Mouse (Mus musculus) c-Kit-negative CD71-positive TER-119-positive erythroid progenitor cells, embryonic 14.5 days (primary cell): ENCODE measurements around the gene Pabpn1.
"Not testable (repeated sequence)": the region's sequence is repeated elsewhere in the genome, so short reads cannot be mapped to it uniquely, and the experiment has no call there.

Experiments
- DNase-seq: peaks from one replicate; pipeline ENCODE4 v3.0.0-alpha.2; 2013; ENCODE audit warnings: low read depth, low spot score

Pabpn1 gene

DNA sequence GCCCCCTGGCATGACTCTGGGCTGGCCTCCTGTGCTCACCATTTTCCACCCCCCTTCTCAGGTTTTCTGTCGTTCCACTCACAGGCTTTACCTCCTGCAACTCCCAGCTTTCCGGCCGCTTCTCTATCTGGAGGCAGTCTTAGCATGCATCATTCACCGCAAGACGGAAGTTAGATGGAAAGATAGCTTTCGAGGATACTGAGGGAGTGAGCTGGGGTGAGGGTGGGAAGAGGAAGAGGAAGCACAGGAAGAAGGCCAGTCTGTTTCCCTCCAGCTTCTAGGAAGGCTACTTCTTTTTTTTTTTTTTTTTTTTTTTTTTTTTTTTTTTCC is 44.5 kb downstream of the Pabpn1 start:
- DNase-seq: no peak

DNA sequence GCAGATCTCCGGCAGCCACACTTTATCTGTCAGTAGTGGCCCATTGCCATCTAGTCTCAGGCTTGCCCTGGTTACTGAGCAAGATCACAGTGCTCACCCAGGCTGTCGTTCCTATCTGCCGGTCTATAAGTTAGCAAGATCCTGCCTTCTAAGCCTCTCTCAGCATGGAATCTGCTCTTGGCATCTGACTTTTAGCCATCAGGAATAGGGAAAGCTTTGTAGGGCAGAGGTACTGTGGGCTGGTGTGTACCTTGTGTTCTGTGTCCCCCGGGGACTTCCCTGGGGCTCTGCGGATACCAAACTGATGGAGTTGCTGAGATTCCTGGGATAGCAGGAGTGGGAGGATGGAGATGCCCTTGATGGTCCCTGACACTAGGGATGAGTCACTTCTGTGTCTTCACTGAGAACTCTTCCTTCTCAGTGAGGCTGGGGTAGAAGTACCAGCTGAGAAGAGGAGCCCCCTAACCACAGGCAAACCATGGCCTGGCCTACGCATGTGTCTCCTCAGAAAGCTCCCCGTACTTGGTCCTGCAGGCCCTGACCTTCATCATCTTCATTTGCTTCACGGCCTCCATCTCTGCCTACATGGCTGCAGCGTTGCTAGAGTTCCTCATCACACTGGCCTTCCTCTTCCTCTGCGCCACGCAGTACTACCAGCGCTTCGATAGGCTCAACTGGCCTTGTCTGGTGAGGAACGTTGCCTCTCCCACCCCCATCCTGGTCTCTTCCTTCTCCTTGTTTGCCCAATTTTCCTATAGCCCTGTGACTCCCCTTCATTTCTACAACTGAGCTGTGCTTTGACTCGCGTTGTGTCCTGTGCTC is 45.3 kb downstream of the Pabpn1 start:
- no peak for DNase-seq

DNA sequence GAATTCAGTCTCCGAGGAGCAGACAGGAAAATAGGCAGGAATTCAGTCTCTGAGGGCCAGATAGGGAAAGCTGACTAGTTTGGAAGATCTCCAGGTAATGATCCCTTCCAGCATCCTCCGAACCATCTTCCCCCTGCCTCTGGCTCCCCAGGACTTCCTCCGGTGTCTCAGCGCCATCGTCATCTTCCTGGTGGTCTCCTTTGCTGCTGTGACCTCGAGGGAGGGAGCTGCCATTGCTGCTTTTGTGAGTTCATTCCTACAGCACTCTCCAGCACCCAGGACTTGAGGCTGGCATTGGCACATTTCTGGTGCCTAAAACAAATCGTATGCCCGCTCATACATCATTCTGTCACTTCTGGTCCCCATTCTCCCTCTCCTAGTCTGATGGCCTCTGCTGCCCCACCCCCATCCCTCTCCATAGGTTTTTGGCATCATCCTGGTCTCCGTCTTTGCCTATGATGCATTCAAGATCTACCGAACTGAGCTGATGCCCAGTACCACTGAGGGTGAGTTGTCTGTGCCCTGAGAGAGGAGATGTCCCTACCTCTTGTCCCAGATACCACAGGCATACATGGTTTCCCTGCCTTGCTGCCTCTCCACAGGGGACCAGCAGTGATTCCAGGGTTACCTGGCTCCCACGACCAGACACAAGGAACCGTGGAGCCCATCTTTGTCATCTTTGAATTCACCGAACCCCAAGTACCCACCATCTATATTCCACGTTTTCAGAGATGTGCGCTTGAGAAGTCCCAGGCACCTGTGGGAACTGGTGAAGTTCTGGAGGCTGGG is 46.3 kb downstream of the Pabpn1 start:
- no peak for DNase-seq

DNA sequence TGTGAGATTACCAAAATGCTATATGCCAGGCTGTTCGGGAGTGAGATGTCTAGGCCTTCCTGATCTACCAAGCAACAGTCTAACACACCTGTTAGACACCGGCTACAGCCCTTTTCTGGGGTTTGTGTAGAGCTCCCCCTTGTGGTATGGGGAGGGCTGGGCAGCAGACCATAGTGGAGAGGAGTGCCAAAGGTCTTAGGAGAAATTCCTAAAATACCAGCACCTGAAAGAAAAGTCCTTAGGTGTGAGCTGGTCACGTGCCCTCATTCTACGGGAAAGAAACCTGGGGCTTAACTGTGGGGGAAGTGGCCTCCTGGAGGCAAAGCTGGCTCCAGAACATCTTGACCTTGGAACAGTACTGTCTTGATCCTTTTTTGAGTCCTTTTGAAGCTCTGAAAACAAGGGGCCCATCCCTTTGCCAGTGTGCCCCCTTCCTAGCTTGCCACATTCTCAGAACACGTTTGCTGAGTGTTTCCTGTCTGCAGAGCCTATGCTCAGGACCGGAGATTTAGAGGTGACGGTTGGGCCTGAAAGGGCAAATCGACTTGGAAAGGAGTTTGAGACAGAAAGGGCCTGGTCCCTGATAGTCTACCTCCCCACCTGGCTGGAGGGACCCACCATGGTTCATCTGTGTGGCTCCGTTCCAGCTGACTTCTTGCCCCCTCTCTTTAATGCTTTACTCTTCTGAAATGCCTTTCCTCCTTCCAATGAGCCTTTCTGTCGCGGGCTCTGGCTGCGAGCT is 47.3 kb downstream of the Pabpn1 start:
- DNase-seq: peak; percentile 20

DNA sequence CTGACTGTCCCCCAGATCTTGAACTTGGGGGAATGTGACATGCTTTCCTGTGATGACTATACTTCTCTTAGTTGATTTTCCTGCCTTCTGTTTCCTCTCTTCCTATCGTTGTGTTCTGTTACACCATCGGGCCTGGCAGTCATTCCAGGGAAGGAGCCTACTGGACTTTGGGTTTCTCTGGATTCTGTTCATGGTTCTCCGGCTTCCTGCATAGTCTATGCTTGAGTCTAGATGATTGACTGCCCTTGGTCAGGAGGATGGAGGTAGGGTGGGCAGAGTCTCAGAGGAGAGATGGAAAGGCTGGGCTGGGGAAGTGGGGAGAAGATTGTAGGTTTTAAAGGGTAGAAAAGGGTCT is 47.9 kb downstream of the Pabpn1 start:
- no peak for DNase-seq

DNA sequence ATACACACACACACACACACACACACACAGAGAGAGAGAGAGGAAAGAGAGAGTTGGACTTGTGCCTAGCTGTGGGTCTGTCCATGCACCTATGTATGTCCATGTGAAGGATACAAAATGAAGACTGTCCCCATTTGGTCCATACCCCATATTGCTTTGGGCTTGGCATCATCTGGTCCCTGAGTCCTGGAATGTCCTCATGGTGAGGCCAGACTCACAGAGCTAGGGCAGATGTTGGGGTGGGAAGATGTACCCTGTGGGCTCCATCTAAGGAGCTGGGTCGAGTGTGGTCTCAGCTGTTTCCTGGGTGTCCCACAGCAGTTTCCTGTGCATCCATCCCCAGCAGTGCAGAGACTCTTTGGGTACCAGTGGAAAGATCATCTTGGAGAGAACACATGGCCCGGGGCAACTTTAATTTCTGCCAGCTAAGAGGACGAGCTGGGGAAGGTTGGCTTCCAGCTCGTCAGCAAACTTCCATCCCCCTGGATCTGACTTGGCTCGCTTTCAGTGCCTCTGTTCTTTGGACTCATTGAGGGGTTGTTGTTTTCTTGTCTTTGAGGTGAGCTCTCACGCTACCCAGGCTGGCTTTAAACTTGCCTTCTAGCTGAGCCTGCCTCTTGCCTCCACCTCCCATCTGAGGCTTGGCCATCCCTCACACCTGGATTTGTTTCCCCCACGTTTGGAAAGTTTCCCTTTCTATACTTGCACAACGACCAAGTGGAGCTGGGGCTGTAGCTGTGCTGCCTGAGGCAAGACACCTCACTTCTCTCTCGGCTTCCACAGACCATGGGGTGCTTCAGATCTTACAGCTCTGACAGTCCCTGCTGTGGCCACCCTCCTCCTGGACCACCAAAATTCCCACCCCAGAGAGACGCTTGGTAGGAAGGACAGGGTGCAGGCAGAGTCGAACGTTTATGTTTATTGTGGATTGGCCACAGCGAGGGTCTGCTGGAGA is 49.0 kb downstream of the Pabpn1 start:
- no peak for DNase-seq

DNA sequence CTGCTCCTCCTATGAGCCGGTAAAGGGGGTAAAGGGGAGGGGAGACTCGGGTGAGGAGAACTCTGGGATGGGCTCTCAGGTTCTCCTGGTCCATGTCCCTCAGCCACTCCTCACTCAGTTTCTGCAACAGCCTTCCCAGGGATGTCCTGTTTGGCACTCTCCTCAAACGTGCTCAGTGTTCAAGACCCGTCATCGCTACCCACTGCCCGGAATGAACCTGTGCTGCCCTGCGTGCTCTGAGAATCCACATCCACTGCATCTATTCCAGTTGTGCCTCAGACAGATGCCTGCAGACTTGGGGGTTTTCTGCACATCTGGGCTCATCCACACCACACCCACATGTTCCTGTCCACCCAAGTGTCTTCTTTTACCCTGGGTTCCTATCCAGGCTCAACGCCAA is 50.2 kb downstream of the Pabpn1 start:
- DNase-seq: no peak

DNA sequence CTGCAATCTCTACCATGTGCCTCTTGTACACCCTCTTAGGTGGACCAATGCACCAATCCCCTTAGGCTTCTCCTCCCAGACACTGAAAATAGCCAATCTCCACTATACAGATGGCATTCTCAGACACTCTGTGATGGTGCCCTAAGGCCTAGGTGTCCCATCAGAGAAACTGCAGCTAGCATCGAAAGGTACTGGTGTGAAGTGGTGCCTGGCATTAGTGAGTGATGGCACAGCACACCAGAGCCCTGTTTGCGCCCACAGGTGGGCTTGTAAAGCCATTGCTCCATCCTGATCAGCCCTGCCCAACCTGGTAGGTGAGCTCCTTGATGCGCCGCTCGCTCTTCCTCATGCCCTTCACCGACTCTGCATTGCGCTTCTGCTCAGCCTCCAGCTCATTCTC is 51.7 kb downstream of the Pabpn1 start:
- DNase-seq: no peak

DNA sequence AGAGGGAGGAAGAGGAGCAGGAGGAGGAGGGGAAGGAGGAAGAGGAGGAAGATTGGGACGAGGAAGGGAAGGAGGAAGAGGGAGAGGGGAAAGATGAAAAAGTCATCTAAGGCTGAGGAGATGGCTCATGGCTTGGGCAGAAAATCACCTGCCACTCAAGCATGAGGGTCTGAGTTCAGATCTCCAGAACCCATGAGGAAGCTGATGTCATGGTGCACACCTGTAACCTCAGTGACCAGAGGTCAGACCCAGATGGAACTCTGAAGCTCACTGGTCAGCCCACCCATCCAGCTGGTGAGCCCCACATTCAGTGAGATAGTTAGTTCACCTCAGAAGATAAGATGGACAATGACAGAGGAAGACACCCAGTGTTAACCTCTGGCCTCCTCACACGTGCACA is 52.6 kb downstream of the Pabpn1 start:
- no peak for DNase-seq

DNA sequence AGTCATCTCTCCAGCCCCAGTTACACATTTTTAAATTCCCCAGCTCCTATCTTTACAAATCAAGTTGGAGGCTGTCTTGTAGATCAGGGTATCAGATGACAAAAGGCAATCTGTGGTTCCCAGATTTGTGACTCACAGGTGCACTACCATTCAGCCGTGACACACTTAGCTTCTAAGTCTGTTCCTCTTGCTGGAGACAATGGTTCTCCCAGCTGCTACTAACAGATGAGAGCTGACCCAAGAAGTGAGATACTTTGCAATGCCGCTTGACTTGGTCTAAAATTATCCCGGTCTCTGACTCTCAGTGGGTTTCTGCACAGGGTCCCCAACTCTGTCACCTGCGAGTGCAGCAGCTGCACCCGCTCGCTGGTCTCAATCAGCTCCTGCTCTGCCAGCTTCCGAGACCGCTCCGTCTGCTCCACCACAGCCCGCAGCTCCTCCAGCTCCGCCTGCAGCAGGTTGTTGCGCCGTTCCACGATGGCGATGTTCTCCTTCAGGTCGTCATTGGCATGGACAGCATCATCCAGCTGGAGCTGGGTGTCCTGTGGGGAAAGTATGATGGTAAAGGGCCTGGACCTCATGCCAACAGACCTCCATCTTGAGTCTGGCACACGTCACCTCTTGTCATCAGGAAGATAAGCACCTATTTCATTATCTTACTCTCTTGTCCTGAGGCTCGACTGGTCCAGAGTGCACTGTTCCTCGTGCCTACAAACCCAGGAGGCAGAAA is 53.8 kb downstream of the Pabpn1 start:
- DNase-seq: no peak

DNA sequence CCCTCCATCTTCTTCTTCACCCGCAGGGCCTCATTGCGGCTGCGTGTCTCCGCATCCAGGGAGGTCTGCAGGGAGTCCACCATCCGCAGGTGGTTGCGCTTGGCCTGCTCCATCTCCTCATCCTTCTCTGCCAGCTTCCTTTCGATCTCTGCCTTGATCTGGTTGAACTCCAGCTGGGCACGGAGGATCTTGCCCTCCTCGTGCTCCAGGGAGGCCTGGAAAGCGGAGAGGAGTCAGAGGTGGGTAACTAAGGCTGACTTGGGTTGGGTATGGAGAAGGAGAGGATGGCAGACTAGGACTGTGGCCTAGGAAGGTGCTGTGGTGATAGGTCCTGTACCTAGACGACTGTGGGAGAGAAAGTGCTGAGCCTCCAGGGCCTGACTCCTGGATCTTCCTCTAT is 54.7 kb downstream of the Pabpn1 start:
- DNase-seq: not testable (repeated sequence)
